Mouse (Mus musculus): Measurements from ENCODE around the gene Sectm1a.
"Not testable (repeated sequence)": the region's sequence is repeated elsewhere in the genome, so short reads cannot be mapped to it uniquely, and the experiment has no call there.

- not testable (repeated sequence) for TF ChIP-seq CTCF (IDR thresholded peaks at IDR 0.05; ENCODE audit: insufficient read depth, low read length); POLR2A (IDR thresholded peaks at IDR 0.05; ENCODE audit: borderline replicate concordance, extremely low read depth, low read depth, low read length)
Measured at GRCm38 (mm10) chr11:121043025-121043424, 38.0 kb downstream of the Sectm1a start.

All from lung, adult 2 months (tissue).